Mouse (Mus musculus) MN1 (cell line): ENCODE data around the gene Pard3b.

Source experiments
- DNase-seq: peaks from one replicate; pipeline ENCODE4 v3.0.0-alpha.2; 2016; ENCODE audit warnings: low spot score

Pard3b gene

GRCm38 (mm10) chr1:62252432-62252831, 613.8 kb downstream of the Pard3b start:
- DNase-seq: no peak

GRCm38 (mm10) chr1:62254316-62254715, 615.7 kb downstream of the Pard3b start:
- DNase-seq: no peak

GRCm38 (mm10) chr1:62254888-62255287, 616.3 kb downstream of the Pard3b start:
- no peak for DNase-seq

- no peak for DNase-seq
These were observed 637.8 kb downstream of the Pard3b start for GRCm38 (mm10) chr1:62276466-62276865.

- DNase-seq: no peak
These were observed 640.0 kb downstream of the Pard3b start for GRCm38 (mm10) chr1:62278586-62278985.

- DNase-seq: no peak
These were observed 642.0 kb downstream of the Pard3b start for GRCm38 (mm10) chr1:62280586-62280985.

GRCm38 (mm10) chr1:62282835-62283234, 644.2 kb downstream of the Pard3b start:
- no peak for DNase-seq

GRCm38 (mm10) chr1:62283624-62284023, 645.0 kb downstream of the Pard3b start:
- no peak for DNase-seq

- DNase-seq: no peak
These were observed 670.8 kb downstream of the Pard3b start for GRCm38 (mm10) chr1:62309376-62309775.

- DNase-seq: no peak
These were observed 686.6 kb downstream of the Pard3b start for GRCm38 (mm10) chr1:62325237-62325636.

GRCm38 (mm10) chr1:62327743-62328142, 689.1 kb downstream of the Pard3b start:
- DNase-seq: no peak

GRCm38 (mm10) chr1:62328808-62329207, 690.2 kb downstream of the Pard3b start:
- no peak for DNase-seq

- no peak for DNase-seq
These were observed 694.4 kb downstream of the Pard3b start for GRCm38 (mm10) chr1:62333016-62333415.

- DNase-seq: no peak
These were observed 695.6 kb downstream of the Pard3b start for GRCm38 (mm10) chr1:62334196-62334595.

- DNase-seq: no peak
These were observed 701.6 kb downstream of the Pard3b start for GRCm38 (mm10) chr1:62340261-62340660.

GRCm38 (mm10) chr1:62344286-62344685, 705.7 kb downstream of the Pard3b start:
- no peak for DNase-seq

- no peak for DNase-seq
These were observed 709.7 kb downstream of the Pard3b start for GRCm38 (mm10) chr1:62348371-62348770.

GRCm38 (mm10) chr1:62355496-62355895, 716.9 kb downstream of the Pard3b start:
- no peak for DNase-seq

- DNase-seq: no peak
These were observed 735.9 kb downstream of the Pard3b start for GRCm38 (mm10) chr1:62374427-62375050.

GRCm38 (mm10) chr1:62378335-62378734, 739.7 kb downstream of the Pard3b start:
- DNase-seq: no peak

- DNase-seq: no peak
These were observed 744.3 kb downstream of the Pard3b start for GRCm38 (mm10) chr1:62382807-62383514.

- DNase-seq: no peak
These were observed 745.6 kb downstream of the Pard3b start for GRCm38 (mm10) chr1:62384241-62384640.

- DNase-seq: no peak
These were observed 749.4 kb downstream of the Pard3b start for GRCm38 (mm10) chr1:62388013-62388412.

GRCm38 (mm10) chr1:62392863-62393262, 754.2 kb downstream of the Pard3b start:
- no peak for DNase-seq
